Mouse (Mus musculus) neural tube, embryonic 14.5 days (tissue): ENCODE data around the gene Pms1. TPM values are rescaled to one million over a fixed set of nuclear protein-coding genes. Genes with fewer than 3 reads are reported as not detected.

Experiments
- ATAC-seq: fragments of 200-750 bp; cut with Nextera tagmentation; 2 replicates; pipeline ENCODE4 v1.8.0; 2017; ENCODE audit warnings: low read depth, mild to moderate bottlenecking, moderate TSS enrichment, moderate library complexity
- H3K27ac ChIP-seq: fragments of 300-500 bp; sonication (generic); 2 replicates; pipeline ENCODE4 v1.5.1; 2014; ENCODE audit warnings: low read depth, mild to moderate bottlenecking, control low read depth, low read length, moderate library complexity, mixed read lengths
- H3K27me3 ChIP-seq: fragments of 300-500 bp; sonication (generic); 2 replicates; pipeline ENCODE4 v1.6.1; 2014; ENCODE audit warnings: low read length; ENCODE audit not compliant: control insufficient read depth, insufficient read depth
- H3K36me3 ChIP-seq: fragments of 300-500 bp; sonication (generic); 2 replicates; pipeline ENCODE4 v1.6.1; 2014; ENCODE audit warnings: low read length, mixed read lengths; ENCODE audit not compliant: control insufficient read depth, insufficient read depth
- H3K4me1 ChIP-seq: fragments of 300-500 bp; sonication (generic); 2 replicates; pipeline ENCODE4 v1.6.1; 2014; ENCODE audit warnings: low read length; ENCODE audit not compliant: control insufficient read depth, insufficient read depth
- H3K4me2 ChIP-seq: fragments of 300-500 bp; sonication (generic); 2 replicates; pipeline ENCODE4 v1.6.1; 2014; ENCODE audit warnings: mild to moderate bottlenecking, low read depth, low read length, control low read depth
- H3K4me3 ChIP-seq: fragments of 300-500 bp; sonication (generic); 2 replicates; pipeline ENCODE4 v1.5.1; 2014; ENCODE audit warnings: low read depth, low read length, control low read depth, mixed read lengths
- H3K9ac ChIP-seq: fragments of 300-500 bp; sonication (generic); replicated peaks from 2 replicates; pipeline ENCODE4 v1.6.1; 2014; ENCODE audit warnings: low read depth, mild to moderate bottlenecking, control low read depth, low read length, mixed read lengths
- H3K9me3 ChIP-seq: fragments of 300-500 bp; sonication (generic); 2 replicates; pipeline ENCODE4 v1.6.1; 2016; ENCODE audit warnings: low read length; ENCODE audit not compliant: control insufficient read depth
- WGBS: fragments of 180-500 bp; shearing (Covaris S2); extraction: QIAGEN DNeasy Blood & Tissue Kit; methylation state at CpG from one replicate; pipeline ENCODE4 v1.1.7; 2014; 5-methylcytosine and 5-hydroxymethylcytosine counted together
- polyA plus RNA-seq: library from polyadenylated mRNA; unstranded; fragments of >200 nt; fragmentation: Nextera tagmentation; extraction: Ambion mirVana; gene quantifications from 2 replicates; pipeline ENCODE4 v1.2.1, GENCODE M21; 2014

Pms1 gene
- polyA plus RNA-seq, 1 experiment from 2014 or later = 12.1 TPM

GRCm38 (mm10) chr1:53186301-53186700, 110.5 kb downstream of the Pms1 start:
- ATAC-seq = no peak
- H3K9me3 ChIP-seq = no peaks in the 10 kb centered on the region
- no peak overlapping the region for H3K4me2 ChIP-seq
- H3K4me1 ChIP-seq = no peaks in the 10 kb centered on the region
- no peak overlapping the region for H3K9ac ChIP-seq
- H3K27ac ChIP-seq = no peak overlapping the region
- WGBS = 83% methylated on average over 3 of the region's 3 CpGs
- H3K27me3 ChIP-seq = no peaks in the 10 kb centered on the region
- H3K4me3 ChIP-seq = no peak overlapping the region
- no peaks in the 10 kb centered on the region for H3K36me3 ChIP-seq

- Histone ChIP-seq H3K4me1 (no peaks in the 10 kb centered on the region), H3K4me2 (no peak overlapping the region), H3K27me3 (no peaks in the 10 kb centered on the region), H3K36me3 (no peaks in the 10 kb centered on the region), H3K9me3 (no peaks in the 10 kb centered on the region), H3K27ac (no peak overlapping the region), H3K4me3 (no peak overlapping the region), H3K9ac (no peak overlapping the region)
- peak; percentile 81; the same call in 1 of the 2 replicates for ATAC-seq
- WGBS = 48% methylated on average over 6 of the region's 6 CpGs
These were observed 139.1 kb downstream of the Pms1 start for GRCm38 (mm10) chr1:53157715-53158114.

Other genes starting within 250 kb of the Pms1 start
- gene Mstn, start 235.4 kb downstream of the Pms1 start, polyA plus RNA-seq = 0.32 and 0.40 TPM in 2 replicates
- gene 1700019A02Rik, start 109.4 kb downstream of the Pms1 start, polyA plus RNA-seq = not detected in 2 replicates
- 51.6 and 52.6 TPM in 2 replicates for gene Ormdl1, start 77 bp upstream of the Pms1 start, polyA plus RNA-seq
- gene Gm28778, start 93 bp upstream of the Pms1 start, polyA plus RNA-seq = not detected in 2 replicates
- gene Osgepl1, start 16.6 kb upstream of the Pms1 start, polyA plus RNA-seq = 23.5 and 25.9 TPM in 2 replicates
- gene Asdurf, start 55.6 kb upstream of the Pms1 start, polyA plus RNA-seq = 2.2 TPM in 1 of 2 replicates, not detected in the other
- gene Gm28551, start 55.6 kb upstream of the Pms1 start, polyA plus RNA-seq = 2.6 and 2.8 TPM in 2 replicates
- 61.0 and 74.7 TPM in 2 replicates for gene Asnsd1, start 55.7 kb upstream of the Pms1 start, polyA plus RNA-seq